Mouse (Mus musculus) thymus, adult 2 months (tissue): Measurements from ENCODE around the gene Tom1l2.

Experiments used
- CTCF ChIP-seq: fragments of 200-500 bp; IDR thresholded peaks from 2 replicates; pipeline ENCODE4 v1.5.1; 2012; ENCODE audit warnings: mild to moderate bottlenecking, control low read depth, low read length, moderate library complexity, borderline replicate concordance; ENCODE audit not compliant: control insufficient read depth, poor library complexity, insufficient read depth; ENCODE audit errors: extremely low read depth
- POLR2A ChIP-seq: fragments of 200-500 bp; IDR thresholded peaks from 2 replicates; pipeline ENCODE4 v1.6.1; 2012; ENCODE audit warnings: mild to moderate bottlenecking, low read length, control low read depth, moderate library complexity; ENCODE audit not compliant: control insufficient read depth, poor library complexity, insufficient read depth; ENCODE audit errors: extremely low read depth

DNA sequence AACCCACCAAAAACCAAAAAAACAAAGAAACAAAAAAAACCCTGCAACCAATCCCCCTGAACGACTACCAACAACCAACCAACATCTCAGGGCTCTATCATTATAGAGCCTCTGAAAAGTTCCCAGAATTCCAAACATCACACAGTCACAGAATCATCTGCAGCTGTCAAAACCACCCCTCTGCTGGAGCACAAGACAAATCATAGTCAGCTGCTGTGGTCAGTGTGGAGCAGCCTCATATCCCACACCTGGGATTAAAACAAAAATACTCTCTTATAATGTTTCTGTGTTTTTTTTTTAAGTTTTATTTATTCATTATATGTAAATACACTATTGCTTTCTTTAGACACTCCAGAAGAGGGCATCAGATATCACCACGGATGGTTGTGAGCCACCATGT, 102.8 kb downstream of the Tom1l2 start:
- TF ChIP-seq POLR2A (no peak), CTCF (no peak)
